Mouse (Mus musculus) neural tube, embryonic 11.5 days (tissue): ENCODE results near the gene Eif4g1. TPM values are rescaled to one million over a fixed set of nuclear protein-coding genes. Genes with fewer than 3 reads are reported as not detected.
A peak's percentile ranks its signal among the peaks of the same experiment; 100 is the strongest.

Experiments
- ATAC-seq: fragments of 200-750 bp; cut with Nextera tagmentation; 2 replicates; pipeline ENCODE4 v1.8.0; 2017; ENCODE audit warnings: moderate number of reproducible peaks, mild to moderate bottlenecking, moderate TSS enrichment, moderate library complexity; ENCODE audit not compliant: insufficient read depth, low FRiP score, low TSS enrichment
- DNase-seq: peaks from one replicate; pipeline ENCODE4 v3.0.0-alpha.2; 2015; ENCODE audit warnings: low spot score
- H3K27ac ChIP-seq: fragments of 300-500 bp; sonication (generic); 2 replicates; pipeline ENCODE4 v1.5.1; 2014; ENCODE audit warnings: low read depth, mild to moderate bottlenecking, low read length
- H3K27me3 ChIP-seq: fragments of 300-500 bp; sonication (generic); 2 replicates; pipeline ENCODE4 v1.6.1; 2014; ENCODE audit warnings: mild to moderate bottlenecking, low read length, mixed read lengths; ENCODE audit not compliant: control insufficient read depth, insufficient read depth
- H3K36me3 ChIP-seq: fragments of 300-500 bp; sonication (generic); 2 replicates; pipeline ENCODE4 v1.6.1; 2014; ENCODE audit warnings: mild to moderate bottlenecking, low read length, moderate library complexity, mixed read lengths; ENCODE audit not compliant: control insufficient read depth, insufficient read depth
- H3K4me1 ChIP-seq: fragments of 300-500 bp; sonication (generic); 2 replicates; pipeline ENCODE4 v1.6.1; 2014; ENCODE audit warnings: low read length, mixed read lengths; ENCODE audit not compliant: control insufficient read depth, insufficient read depth
- H3K4me2 ChIP-seq: fragments of 300-500 bp; sonication (generic); 2 replicates; pipeline ENCODE4 v1.6.1; 2014; ENCODE audit warnings: low read depth, mild to moderate bottlenecking, moderate library complexity
- H3K4me3 ChIP-seq: fragments of 300-500 bp; sonication (generic); 2 replicates; pipeline ENCODE4 v1.5.1; 2014; ENCODE audit warnings: low read depth, low read length
- H3K9ac ChIP-seq: fragments of 300-500 bp; sonication (generic); 2 replicates; pipeline ENCODE4 v1.6.1; 2014; ENCODE audit warnings: mild to moderate bottlenecking, low read length
- H3K9me3 ChIP-seq: fragments of 300-500 bp; sonication (generic); 2 replicates; pipeline ENCODE4 v1.6.1; 2016; ENCODE audit warnings: low read length; ENCODE audit not compliant: control insufficient read depth
- WGBS: fragments of 180-500 bp; shearing (Covaris S2); extraction: QIAGEN DNeasy Blood & Tissue Kit; methylation state at CpG from one replicate; pipeline ENCODE4 v1.1.7; 2014; 5-methylcytosine and 5-hydroxymethylcytosine counted together
- polyA plus RNA-seq: library from polyadenylated mRNA; unstranded; fragments of >200 nt; fragmentation: Nextera tagmentation; extraction: Ambion mirVana; gene quantifications from 2 replicates; pipeline ENCODE4 v1.2.1, GENCODE M21; 2014

Eif4g1 gene
- polyA plus RNA-seq, 1 experiment from 2014 or later, result 164 TPM

DNA sequence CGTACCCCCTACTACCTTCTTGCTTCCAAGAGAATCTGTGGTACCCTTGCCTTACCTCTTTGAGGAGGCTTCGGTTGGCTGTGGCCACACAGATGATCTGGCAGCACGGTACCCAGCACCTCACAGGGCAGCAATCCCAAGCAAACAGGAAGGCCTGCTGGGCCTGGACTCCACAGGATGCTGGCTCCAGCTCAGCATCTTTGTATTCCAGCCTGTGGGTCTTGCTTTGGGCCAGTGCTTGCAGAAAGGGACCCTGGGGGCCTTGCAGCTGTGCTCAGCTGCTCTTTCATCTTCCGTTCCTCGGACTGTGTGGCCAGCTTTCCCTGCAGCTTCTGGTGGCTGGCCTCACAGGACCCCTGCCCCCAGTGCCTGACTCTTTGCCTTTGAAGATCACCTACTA is 31.9 kb downstream of the Eif4g1 start:
- 35% methylated on average over 5 of the region's 5 CpGs for WGBS
- Histone ChIP-seq H3K36me3 (0 out of 2 replicates have a peak, but pooled peaks cover 4% of the 10 kb centered on the region), H3K27me3 (no peaks in the 10 kb centered on the region), H3K9me3 (no peaks in the 10 kb centered on the region), H3K4me1 (peaks cover 18% of the 10 kb centered on the region), H3K9ac (no peak overlapping the region), H3K4me2 (no peak overlapping the region), H3K4me3 (no peak overlapping the region), H3K27ac (no peak overlapping the region)
- ATAC-seq (no peak), DNase-seq (no peak)

DNA sequence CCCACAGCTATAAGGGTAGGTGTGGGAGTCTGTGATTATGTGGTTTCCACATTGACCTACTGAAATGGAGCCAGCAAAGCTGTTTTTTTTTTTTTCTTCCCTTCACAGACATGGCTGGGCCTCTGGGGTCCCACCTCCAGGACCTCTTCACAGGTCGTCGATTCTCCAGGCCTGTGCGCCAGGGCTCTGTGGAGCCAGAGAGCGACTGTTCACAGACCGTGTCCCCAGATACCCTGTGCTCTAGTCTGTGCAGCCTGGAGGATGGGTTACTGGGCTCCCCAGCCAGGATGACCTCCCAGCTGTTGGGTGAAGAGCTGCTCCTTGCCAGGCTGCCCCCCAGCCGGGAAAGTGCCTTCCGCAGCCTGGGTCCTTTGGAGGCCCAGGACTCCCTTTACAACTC is 33.2 kb downstream of the Eif4g1 start:
- Histone ChIP-seq H3K9me3 (no peaks in the 10 kb centered on the region), H3K36me3 (peaks cover 7% of the 10 kb centered on the region; the same call in 1 of the 2 replicates), H3K4me3 (no peak overlapping the region), H3K4me1 (peaks cover 16% of the 10 kb centered on the region), H3K4me2 (no peak overlapping the region), H3K9ac (no peak overlapping the region), H3K27me3 (no peaks in the 10 kb centered on the region), H3K27ac (peak overlapping the region; percentile 54; the same call in 1 of the 2 replicates)
- 48% methylated on average over 7 of the region's 7 CpGs for whole genome bisulfite sequencing
- no peak for DNase-seq
- ATAC-seq, result no peak

DNA sequence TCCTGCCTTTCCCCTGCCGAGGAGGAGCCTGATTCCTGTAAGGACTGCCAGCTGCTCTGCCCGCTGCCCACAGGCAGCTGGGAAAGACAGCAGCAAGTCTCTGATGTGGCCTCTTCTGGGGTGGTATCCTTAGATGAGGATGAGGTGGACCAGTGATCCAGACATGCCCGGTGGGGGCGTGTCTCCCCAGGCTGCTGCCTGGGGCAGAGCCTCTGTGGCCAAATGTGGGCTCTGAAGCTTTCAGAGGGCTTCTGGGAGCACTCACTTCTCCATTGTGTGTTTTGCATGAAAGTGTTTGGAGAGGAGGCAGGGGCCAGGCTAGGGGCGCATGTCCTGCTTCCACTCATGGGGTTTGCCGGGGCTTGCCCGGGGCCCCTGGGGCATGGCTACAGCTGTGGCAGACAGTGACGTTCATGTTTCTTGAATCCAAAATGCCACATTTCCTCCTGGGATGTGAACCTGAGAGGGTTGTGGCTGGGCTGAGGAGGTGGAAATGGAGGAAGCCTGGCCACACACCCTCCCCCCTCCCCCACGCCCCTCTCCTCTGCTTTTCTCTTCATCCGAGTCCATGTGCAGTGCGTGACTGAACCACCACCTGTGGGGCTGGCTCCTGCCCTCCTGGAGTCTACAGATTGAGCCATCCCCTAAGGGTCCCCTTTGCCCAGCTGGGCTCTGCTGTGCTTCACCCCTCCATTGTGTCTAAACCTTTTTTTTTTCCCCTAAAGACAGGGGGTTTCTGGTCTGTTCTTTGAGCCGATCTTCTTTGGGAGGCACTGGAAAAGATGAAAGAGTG is 33.8 kb downstream of the Eif4g1 start:
- H3K27me3 ChIP-seq, result no peaks in the 10 kb centered on the region
- DNase-seq, result no peak
- H3K4me3 ChIP-seq, result no peak overlapping the region
- WGBS, result 10% methylated on average over 12 of the region's 12 CpGs
- no peaks in the 10 kb centered on the region for H3K9me3 ChIP-seq
- no peak overlapping the region for H3K4me2 ChIP-seq
- H3K36me3 ChIP-seq, result peaks cover 7% of the 10 kb centered on the region; the same call in 1 of the 2 replicates
- H3K27ac ChIP-seq, result peak overlapping the region; percentile 54; the same call in 1 of the 2 replicates
- peaks cover 11% of the 10 kb centered on the region for H3K4me1 ChIP-seq
- H3K9ac ChIP-seq, result no peak overlapping the region
- ATAC-seq, result peak; percentile 68

DNA sequence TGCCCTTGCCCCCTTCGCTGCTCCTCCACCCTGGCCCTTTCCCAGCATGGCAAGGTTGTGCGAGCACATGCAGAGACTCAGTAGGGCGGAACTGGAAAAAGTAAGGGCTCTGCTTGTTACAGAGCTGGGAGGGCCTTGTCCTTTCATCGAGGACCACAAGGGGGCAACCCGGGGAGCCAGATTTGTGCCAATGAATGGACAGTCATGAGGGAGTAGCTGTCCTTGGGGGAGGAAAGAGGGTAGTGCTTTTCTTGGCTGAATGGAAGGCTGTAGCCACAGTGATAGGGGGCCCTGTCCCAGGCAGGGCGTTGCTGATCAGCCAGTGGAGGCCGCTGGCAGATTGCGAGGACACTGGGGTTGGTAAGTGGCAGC is 34.4 kb downstream of the Eif4g1 start:
- H3K4me2 ChIP-seq, result no peak overlapping the region
- no peaks in the 10 kb centered on the region for H3K9me3 ChIP-seq
- H3K9ac ChIP-seq, result no peak overlapping the region
- ATAC-seq (peak; percentile 74), DNase-seq (peak; percentile 78)
- 11% methylated on average over 8 of the region's 8 CpGs for WGBS
- no peaks in the 10 kb centered on the region for H3K27me3 ChIP-seq
- peaks cover 11% of the 10 kb centered on the region for H3K4me1 ChIP-seq
- H3K36me3 ChIP-seq, result peaks cover 7% of the 10 kb centered on the region; the same call in 1 of the 2 replicates
- no peak overlapping the region for H3K27ac ChIP-seq
- no peak overlapping the region for H3K4me3 ChIP-seq

DNA sequence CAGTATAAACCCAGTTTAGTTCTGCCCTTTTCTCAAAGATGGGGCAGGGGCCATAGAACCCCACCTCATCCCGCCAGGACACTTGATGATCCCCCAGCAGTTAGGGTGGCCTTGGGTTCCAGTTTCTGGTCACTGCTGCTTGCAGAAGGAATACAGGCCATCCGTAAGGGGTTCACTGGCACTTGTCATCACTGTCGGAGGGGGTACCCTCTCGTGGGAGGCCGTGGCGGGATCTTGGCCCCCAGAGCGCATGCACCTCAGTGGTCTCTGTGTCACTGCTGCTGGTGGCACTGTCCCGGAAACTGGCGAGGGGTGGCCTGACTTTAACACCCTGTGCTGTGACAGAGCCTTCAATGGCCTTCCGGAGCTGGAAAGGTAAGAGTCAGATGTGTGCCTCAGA is 35.0 kb downstream of the Eif4g1 start:
- DNase-seq (no peak), ATAC-seq (no peak)
- no peak overlapping the region for H3K4me3 ChIP-seq
- H3K9me3 ChIP-seq, result no peaks in the 10 kb centered on the region
- no peak overlapping the region for H3K9ac ChIP-seq
- peaks cover 7% of the 10 kb centered on the region; the same call in 1 of the 2 replicates for H3K36me3 ChIP-seq
- no peak overlapping the region for H3K4me2 ChIP-seq
- peaks cover 11% of the 10 kb centered on the region for H3K4me1 ChIP-seq
- H3K27ac ChIP-seq, result no peak overlapping the region
- WGBS, result 95% methylated on average over 10 of the region's 10 CpGs
- no peaks in the 10 kb centered on the region for H3K27me3 ChIP-seq

DNA sequence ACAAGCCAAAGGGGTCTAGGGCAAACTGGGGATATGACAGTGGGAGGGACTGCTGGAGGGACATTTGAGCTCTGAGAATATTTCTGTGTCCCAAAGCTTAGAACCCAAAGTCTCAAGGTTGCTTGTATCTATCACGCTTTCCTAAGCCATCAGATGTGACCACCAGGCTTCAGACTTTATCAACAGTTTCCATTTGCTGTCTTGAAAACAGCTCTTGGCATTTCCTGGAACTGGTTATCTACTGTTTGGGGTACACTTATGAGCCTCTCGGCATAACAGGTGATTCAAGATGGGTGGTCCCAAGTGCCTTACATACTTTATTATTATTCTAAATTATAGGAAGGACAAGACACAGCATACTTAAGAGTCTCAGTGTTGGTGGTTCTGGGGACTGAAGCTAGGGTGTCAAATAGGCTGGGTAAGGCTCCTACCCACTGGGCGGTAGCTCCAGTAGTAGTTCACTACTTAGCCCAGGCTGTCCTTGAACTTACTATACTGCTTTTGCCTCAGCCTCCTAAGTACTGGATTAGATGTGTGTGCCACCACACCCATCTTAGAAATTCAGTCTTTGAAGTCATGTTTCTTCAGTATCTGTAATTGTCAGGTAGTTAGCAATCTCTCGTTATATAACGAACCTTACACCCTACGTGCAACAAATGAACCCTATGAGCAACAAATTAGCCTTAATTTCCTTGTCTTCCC is 35.7 kb downstream of the Eif4g1 start:
- DNase-seq, result no peak
- Histone ChIP-seq H3K36me3 (peaks cover 7% of the 10 kb centered on the region; the same call in 1 of the 2 replicates), H3K4me3 (no peak overlapping the region), H3K9ac (no peak overlapping the region), H3K4me2 (no peak overlapping the region), H3K9me3 (no peaks in the 10 kb centered on the region), H3K27me3 (no peaks in the 10 kb centered on the region), H3K4me1 (peaks cover 11% of the 10 kb centered on the region), H3K27ac (no peak overlapping the region)
- 88% methylated on average over 6 of the region's 6 CpGs for WGBS
- ATAC-seq, result no peak

DNA sequence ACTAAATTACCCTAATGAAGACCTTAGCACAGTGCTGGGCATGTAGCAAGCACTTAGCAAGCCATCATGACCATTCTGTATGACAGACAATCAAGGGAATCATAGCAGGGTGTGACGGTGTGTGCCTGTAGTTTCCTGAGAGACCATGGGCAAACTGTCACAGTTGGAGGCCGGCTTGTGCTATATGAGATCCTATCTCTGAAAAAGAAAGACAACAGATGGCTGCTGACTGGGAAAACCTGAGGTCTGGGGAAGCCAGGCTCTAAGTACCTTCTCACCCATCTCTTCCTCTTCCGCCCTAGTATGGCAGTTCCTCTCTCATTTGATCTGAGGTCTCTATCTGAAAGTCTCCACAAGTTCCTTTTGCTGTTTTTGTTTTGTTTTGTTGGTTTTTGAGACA is 37.7 kb downstream of the Eif4g1 start:
- Histone ChIP-seq H3K4me2 (no peak overlapping the region), H3K27ac (no peak overlapping the region), H3K4me3 (no peak overlapping the region), H3K4me1 (peaks cover 11% of the 10 kb centered on the region), H3K27me3 (no peaks in the 10 kb centered on the region), H3K9me3 (no peaks in the 10 kb centered on the region), H3K9ac (no peak overlapping the region), H3K36me3 (peaks cover 3% of the 10 kb centered on the region)
- no peak for ATAC-seq
- DNase-seq, result no peak
- 75% methylated on average over 3 of the region's 3 CpGs for WGBS

DNA sequence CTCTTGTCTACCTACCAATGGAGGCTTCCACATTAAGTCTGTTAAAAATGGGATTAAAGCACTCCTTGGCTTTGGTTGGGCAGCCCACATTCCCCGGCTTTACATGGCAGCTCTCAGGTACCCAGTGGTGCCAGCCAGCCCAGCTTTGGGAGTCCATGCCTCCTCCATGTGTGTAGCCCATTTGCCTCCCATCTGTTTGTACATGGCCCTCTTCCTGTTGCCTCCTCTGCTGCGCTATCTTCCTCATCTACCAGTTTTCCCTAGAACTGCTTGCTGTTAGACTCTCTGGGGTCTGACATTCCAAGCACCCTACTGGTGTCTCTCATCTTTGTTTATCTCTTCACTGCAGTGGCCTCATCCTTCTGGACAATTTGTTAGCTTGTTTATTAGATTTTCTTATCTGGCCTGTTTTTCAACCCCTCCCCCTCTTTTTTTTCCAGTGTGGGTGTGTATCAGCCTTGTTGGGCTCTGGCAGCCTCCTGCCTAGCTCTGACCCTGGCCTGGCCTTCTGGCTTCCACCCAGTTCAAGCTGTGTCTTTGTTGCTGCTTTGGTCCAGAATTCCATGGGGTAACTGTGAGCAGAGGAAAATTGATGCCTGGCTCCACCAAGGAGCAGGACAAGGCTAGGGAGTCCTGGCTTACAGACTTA is 38.4 kb downstream of the Eif4g1 start:
- H3K9ac ChIP-seq, result no peak overlapping the region
- no peaks in the 10 kb centered on the region for H3K9me3 ChIP-seq
- no peaks in the 10 kb centered on the region for H3K27me3 ChIP-seq
- no peak overlapping the region for H3K4me3 ChIP-seq
- peaks cover 9% of the 10 kb centered on the region for H3K4me1 ChIP-seq
- 88% methylated on average over 2 of the region's 2 CpGs for WGBS
- H3K27ac ChIP-seq, result no peak overlapping the region
- no peak for ATAC-seq
- no peak overlapping the region for H3K4me2 ChIP-seq
- no peak for DNase-seq
- H3K36me3 ChIP-seq, result peaks cover 5% of the 10 kb centered on the region
